In the genomic region with DNA sequence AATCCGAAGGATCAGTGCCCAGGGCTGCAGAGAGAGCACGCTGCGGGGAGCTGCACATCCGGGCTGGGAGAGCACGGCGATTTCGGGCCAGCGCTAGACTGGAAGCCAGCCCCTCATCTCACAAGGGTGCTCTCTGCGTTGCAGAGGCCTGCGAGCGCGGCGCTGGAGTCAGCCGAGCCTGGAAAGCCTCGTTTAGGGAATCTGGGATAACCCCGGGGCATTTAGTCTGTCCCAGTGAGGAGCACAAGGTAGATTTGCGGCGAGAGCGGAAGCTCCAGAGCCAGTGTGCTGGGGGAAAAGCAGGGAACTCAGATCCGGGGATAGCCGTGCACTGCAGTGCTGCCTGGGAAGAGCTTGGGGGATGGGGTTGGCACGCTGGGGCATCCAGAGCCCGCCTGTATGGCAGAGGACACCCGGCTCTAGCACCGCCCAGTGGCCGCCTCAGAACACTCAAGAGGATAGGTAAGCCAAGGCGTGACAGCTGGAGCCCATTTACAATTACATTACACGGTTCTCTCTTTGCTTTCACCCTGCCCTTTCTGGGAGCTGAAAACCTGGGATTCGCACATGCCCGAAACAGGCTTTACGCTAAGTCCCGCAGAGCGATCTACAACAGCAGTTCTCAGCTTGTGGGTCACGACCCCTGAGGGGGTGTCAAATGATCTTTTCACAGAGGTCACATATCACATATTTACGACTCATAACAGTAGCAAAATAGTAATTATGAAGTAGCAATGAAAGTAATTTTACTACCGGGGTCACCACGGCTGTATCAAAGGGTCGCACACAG, we compare ENCODE assay signal across 8 mouse cellular contexts.
DNase-seq lines count a peak whose midpoint lies in the region; ATAC-seq and TF ChIP-seq lines count a peak whose summit lies in the region.

No protein-coding gene starts in this region.

- peak overlapping the region; percentile 67 for H3K9ac ChIP-seq in embryonic facial prominence, embryonic 13.5 days
- peak overlapping the region; percentile 66 for H3K9ac ChIP-seq in heart, embryonic 11.5 days (ENCODE audit: low read depth, low read length)
- peak overlapping the region; percentile 49 for H3K9ac ChIP-seq in limb, embryonic 11.5 days (ENCODE audit: low read length)
- H3K9ac ChIP-seq in midbrain, embryonic 11.5 days (ENCODE audit: low read length) = peak overlapping the region; percentile 63

- TF ChIP-seq CTCF in bone marrow, adult 2 months (IDR thresholded peaks at IDR 0.05; ENCODE audit: control insufficient read depth, insufficient read depth, low read length) = peak; percentile 24; the same call in 1 of the 2 replicates
- TF ChIP-seq CTCF in small intestine, adult 2 months (IDR thresholded peaks at IDR 0.05; ENCODE audit: extremely low read depth, insufficient read length, insufficient replicate concordance, low read depth, low read length) = peak; percentile 55; the same call in 1 of the 2 replicates

- peak; percentile 88 for ATAC-seq in embryonic facial prominence, embryonic 13.5 days (ENCODE audit: insufficient number of reproducible peaks, insufficient read depth, low FRiP score, low TSS enrichment, low read depth)
- ATAC-seq in heart, embryonic 11.5 days (replicated peaks; ENCODE audit: insufficient number of reproducible peaks, low FRiP score, low TSS enrichment) = peak; percentile 60
- ATAC-seq in limb, embryonic 11.5 days (ENCODE audit: insufficient number of reproducible peaks, low FRiP score, low TSS enrichment, low read depth) = peak; percentile 62; the same call in 1 of the 2 replicates
- peak; percentile 88 for ATAC-seq in midbrain, embryonic 11.5 days (ENCODE audit: low FRiP score)

- H3K36me3 ChIP-seq in embryonic facial prominence, embryonic 13.5 days = no peaks in the 10 kb centered on the region
- H3K36me3 ChIP-seq in heart, embryonic 11.5 days (ENCODE audit: control insufficient read depth, insufficient read depth, low read length) = no peaks in the 10 kb centered on the region
- no peaks in the 10 kb centered on the region for H3K36me3 ChIP-seq in limb, embryonic 11.5 days (ENCODE audit: control insufficient read depth, insufficient read depth, low read length)
- H3K36me3 ChIP-seq in midbrain, embryonic 11.5 days (ENCODE audit: control insufficient read depth, insufficient read depth, low read length) = no peaks in the 10 kb centered on the region
- H3K36me3 ChIP-seq in small intestine, adult 2 months (ENCODE audit: control insufficient read depth, insufficient read depth, low read length) = no peaks in the 10 kb centered on the region

- 12% methylated on average over 38 of the region's 38 CpGs for WGBS in bone marrow, adult 2 months
- 4% methylated on average over 38 of the region's 38 CpGs for WGBS in embryonic facial prominence, embryonic 13.5 days
- 6% methylated on average over 38 of the region's 38 CpGs for WGBS in heart, embryonic 11.5 days (ENCODE audit: insufficient replicate concordance)
- 4% methylated on average over 38 of the region's 38 CpGs for WGBS in limb, embryonic 11.5 days
- 6% methylated on average over 38 of the region's 38 CpGs for WGBS in midbrain, embryonic 11.5 days
- 6% methylated on average over 38 of the region's 38 CpGs for WGBS in small intestine, adult 2 months

- H3K4me3 ChIP-seq in bone marrow, adult 2 months (replicated peaks; ENCODE audit: control insufficient read depth, low read depth, low read length) = no peak overlapping the region
- peak overlapping the region; percentile 50 for H3K4me3 ChIP-seq in embryonic facial prominence, embryonic 13.5 days
- peak overlapping the region; percentile 53 for H3K4me3 ChIP-seq in heart, embryonic 11.5 days (ENCODE audit: low read depth, low read length)
- peak overlapping the region; percentile 32 for H3K4me3 ChIP-seq in limb, embryonic 11.5 days (ENCODE audit: low read depth, low read length)
- peak overlapping the region; percentile 33 for H3K4me3 ChIP-seq in midbrain, embryonic 11.5 days (ENCODE audit: low read depth, low read length)
- peak overlapping the region; percentile 52 for H3K4me3 ChIP-seq in small intestine, adult 2 months (ENCODE audit: low read depth, low read length)

- H3K27me3 ChIP-seq in embryonic facial prominence, embryonic 13.5 days = peaks cover 66% of the 10 kb centered on the region
- peaks cover 63% of the 10 kb centered on the region for H3K27me3 ChIP-seq in heart, embryonic 11.5 days (ENCODE audit: control insufficient read depth, insufficient read depth, low read length)
- H3K27me3 ChIP-seq in limb, embryonic 11.5 days (ENCODE audit: control insufficient read depth, insufficient read depth, low read length) = peaks cover 25% of the 10 kb centered on the region
- H3K27me3 ChIP-seq in midbrain, embryonic 11.5 days (ENCODE audit: control insufficient read depth, insufficient read depth, low read length) = peaks cover 13% of the 10 kb centered on the region
- H3K27me3 ChIP-seq in small intestine, adult 2 months (ENCODE audit: control insufficient read depth, insufficient read depth, low read length) = peaks cover 5% of the 10 kb centered on the region

- peak overlapping the region; percentile 99 for H3K4me2 ChIP-seq in embryonic facial prominence, embryonic 13.5 days
- H3K4me2 ChIP-seq in heart, embryonic 11.5 days = peak overlapping the region; percentile 98
- H3K4me2 ChIP-seq in limb, embryonic 11.5 days (ENCODE audit: low read depth, severe bottlenecking) = peak overlapping the region; percentile 85
- peak overlapping the region; percentile 70 for H3K4me2 ChIP-seq in midbrain, embryonic 11.5 days

- peak; percentile 68 for DNase-seq in kidney, adult 9 months
- DNase-seq in limb, embryonic 11.5 days (ENCODE audit: low spot score) = peak; percentile 79
- peak; percentile 91 for DNase-seq in midbrain, embryonic 11.5 days (ENCODE audit: low spot score, missing footprints)
- DNase-seq in c-Kit-positive CD71-positive TER-119-positive erythroid progenitor cells, embryonic 14.5 days (ENCODE audit: low spot score) = no peak

- H3K27ac ChIP-seq in bone marrow, adult 2 months (ENCODE audit: control insufficient read depth, insufficient read depth, low read depth, low read length, poor library complexity) = no peak overlapping the region
- H3K27ac ChIP-seq in embryonic facial prominence, embryonic 13.5 days = peak overlapping the region; percentile 72
- no peak overlapping the region for H3K27ac ChIP-seq in heart, embryonic 11.5 days (ENCODE audit: low read depth, low read length)
- no peak overlapping the region for H3K27ac ChIP-seq in limb, embryonic 11.5 days (replicated peaks; ENCODE audit: low read depth, low read length)
- peak overlapping the region; percentile 50; the same call in 1 of the 2 replicates for H3K27ac ChIP-seq in midbrain, embryonic 11.5 days (ENCODE audit: low read depth, low read length)
- no peak overlapping the region for H3K27ac ChIP-seq in small intestine, adult 2 months (ENCODE audit: insufficient read depth, low read depth, low read length)

- H3K9me3 ChIP-seq in embryonic facial prominence, embryonic 13.5 days = no peaks in the 10 kb centered on the region
- no peaks in the 10 kb centered on the region for H3K9me3 ChIP-seq in heart, embryonic 11.5 days (replicated peaks; ENCODE audit: control insufficient read depth, low read length)
- no peaks in the 10 kb centered on the region for H3K9me3 ChIP-seq in limb, embryonic 11.5 days (ENCODE audit: control insufficient read depth, low read length)
- H3K9me3 ChIP-seq in midbrain, embryonic 11.5 days (ENCODE audit: control insufficient read depth, low read length) = no peaks in the 10 kb centered on the region

- TF ChIP-seq POLR2A in bone marrow, adult 2 months (IDR thresholded peaks at IDR 0.05; ENCODE audit: borderline replicate concordance, control insufficient read depth, low read depth, low read length) = no peak
- no peak for TF ChIP-seq POLR2A in small intestine, adult 2 months (IDR thresholded peaks at IDR 0.05; ENCODE audit: low read depth, low read length)

- H3K4me1 ChIP-seq in bone marrow, adult 2 months (ENCODE audit: control insufficient read depth, insufficient read depth, low read length) = no peaks in the 10 kb centered on the region
- peaks cover 24% of the 10 kb centered on the region for H3K4me1 ChIP-seq in embryonic facial prominence, embryonic 13.5 days
- peaks cover 15% of the 10 kb centered on the region for H3K4me1 ChIP-seq in heart, embryonic 11.5 days (ENCODE audit: control insufficient read depth, insufficient read depth, low read length)
- peaks cover 16% of the 10 kb centered on the region for H3K4me1 ChIP-seq in limb, embryonic 11.5 days (ENCODE audit: control insufficient read depth, insufficient read depth, low read length)
- peaks cover 21% of the 10 kb centered on the region for H3K4me1 ChIP-seq in midbrain, embryonic 11.5 days (ENCODE audit: control insufficient read depth, insufficient read depth, low read length)
- H3K4me1 ChIP-seq in small intestine, adult 2 months (ENCODE audit: control insufficient read depth, insufficient read depth, insufficient read length, low read length) = peaks cover 12% of the 10 kb centered on the region

Comparison
In these comparisons a context has a peak if more than half of its experiments do, and no peak if none do; other contexts are left out.
1. H3K27ac ChIP-seq: peak in embryonic facial prominence, embryonic 13.5 days (single experiment) and midbrain, embryonic 11.5 days (single experiment); none in bone marrow, adult 2 months (single experiment), heart, embryonic 11.5 days (single experiment), limb, embryonic 11.5 days (single experiment) and small intestine, adult 2 months (single experiment).
2. Peak in every context shown above with its lines, with median percentiles within 50 percentile points of each other: ATAC-seq, H3K4me2 ChIP-seq and H3K9ac ChIP-seq.